Mouse (Mus musculus): ENCODE measurements around the gene Gpr85. TPM values are rescaled to one million over a fixed set of nuclear protein-coding genes. Genes with fewer than 3 reads are reported as not detected.

Gene Gpr85
- polyA plus RNA-seq, 1 experiment: 0.22 TPM

- Histone ChIP-seq H3K4me1 (ENCODE audit: control insufficient read depth, insufficient read depth, low read length) (no peaks in the 10 kb centered on the region), H3K4me3 (replicated peaks; ENCODE audit: extremely low read depth, low read depth, low read length) (no peak overlapping the region)
- no peak for DNase-seq
- TF ChIP-seq CTCF (IDR thresholded peaks at IDR 0.05; ENCODE audit: insufficient read depth, low read length) (no peak), POLR2A (IDR thresholded peaks at IDR 0.05; ENCODE audit: borderline replicate concordance, extremely low read depth, low read depth, low read length) (no peak)
- 82% methylated on average over 2 of the region's 2 CpGs for WGBS
Measured at GRCm38 (mm10) chr6:13832770-13833169, 7.0 kb downstream of the Gpr85 start.

GRCm38 (mm10) chr6:13828877-13829276 lies 10.9 kb downstream of the Gpr85 start:
- 71% methylated on average over 1 of the region's 1 CpGs for WGBS
- no peaks in the 10 kb centered on the region for H3K4me1 ChIP-seq (ENCODE audit: control insufficient read depth, insufficient read depth, low read length)
- no peak for DNase-seq
- TF ChIP-seq CTCF (IDR thresholded peaks at IDR 0.05; ENCODE audit: insufficient read depth, low read length) (no peak), POLR2A (IDR thresholded peaks at IDR 0.05; ENCODE audit: borderline replicate concordance, extremely low read depth, low read depth, low read length) (no peak)
- no peak overlapping the region for H3K4me3 ChIP-seq (replicated peaks; ENCODE audit: extremely low read depth, low read depth, low read length)

DNA sequence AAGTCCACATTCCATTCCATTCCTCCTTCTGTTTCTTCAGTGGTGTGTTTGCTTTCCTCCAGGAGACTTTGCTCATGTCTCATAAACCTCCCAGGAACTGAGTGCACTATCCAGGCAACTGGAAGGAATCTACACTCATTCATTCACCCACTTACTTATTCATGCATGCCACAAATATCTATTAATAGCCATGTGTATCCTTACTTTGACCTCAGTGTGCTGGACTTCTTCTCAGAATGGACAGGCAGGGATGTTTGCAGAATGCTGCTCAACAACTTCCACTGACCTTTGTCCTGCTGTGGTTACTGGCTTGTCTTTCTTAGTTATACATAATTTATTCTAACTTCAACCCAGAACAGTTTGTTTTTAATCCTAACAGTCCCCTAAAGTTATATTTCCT lies 23.1 kb downstream of the Gpr85 start:
- Histone ChIP-seq H3K4me3 (replicated peaks; ENCODE audit: extremely low read depth, low read depth, low read length) (no peak overlapping the region), H3K4me1 (ENCODE audit: control insufficient read depth, insufficient read depth, low read length) (no peaks in the 10 kb centered on the region)
- no peak for DNase-seq
- no peak for TF ChIP-seq POLR2A (IDR thresholded peaks at IDR 0.05; ENCODE audit: borderline replicate concordance, extremely low read depth, low read depth, low read length)
- no peak for TF ChIP-seq CTCF (IDR thresholded peaks at IDR 0.05; ENCODE audit: insufficient read depth, low read length)

DNA sequence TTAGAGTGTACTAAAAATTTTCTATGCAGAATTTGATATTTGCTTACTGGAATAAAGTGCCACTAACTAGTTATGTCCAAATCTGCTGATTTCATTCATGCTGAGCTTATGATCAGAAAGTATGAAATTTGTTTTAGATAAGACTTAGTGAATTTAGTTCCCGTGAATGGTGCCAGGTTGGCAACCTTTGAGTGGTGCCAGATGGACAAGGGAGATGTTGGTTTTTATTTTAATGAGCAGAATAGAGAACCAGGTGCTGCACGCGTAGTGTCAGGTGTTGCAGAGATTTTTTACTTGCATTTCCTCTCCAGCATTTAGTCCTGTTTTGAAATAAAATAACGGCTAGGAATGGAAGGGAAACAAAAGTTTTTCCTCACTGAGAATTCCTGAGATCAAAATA lies 27.6 kb downstream of the Gpr85 start:
- H3K4me1 ChIP-seq (ENCODE audit: control insufficient read depth, insufficient read depth, low read length): no peaks in the 10 kb centered on the region
- no peak for DNase-seq
- no peak for TF ChIP-seq CTCF (IDR thresholded peaks at IDR 0.05; ENCODE audit: insufficient read depth, low read length)
- TF ChIP-seq POLR2A (IDR thresholded peaks at IDR 0.05; ENCODE audit: borderline replicate concordance, extremely low read depth, low read depth, low read length): no peak
- H3K4me3 ChIP-seq (replicated peaks; ENCODE audit: extremely low read depth, low read depth, low read length): no peak overlapping the region
- 68% methylated on average over 4 of the region's 4 CpGs for WGBS

DNA sequence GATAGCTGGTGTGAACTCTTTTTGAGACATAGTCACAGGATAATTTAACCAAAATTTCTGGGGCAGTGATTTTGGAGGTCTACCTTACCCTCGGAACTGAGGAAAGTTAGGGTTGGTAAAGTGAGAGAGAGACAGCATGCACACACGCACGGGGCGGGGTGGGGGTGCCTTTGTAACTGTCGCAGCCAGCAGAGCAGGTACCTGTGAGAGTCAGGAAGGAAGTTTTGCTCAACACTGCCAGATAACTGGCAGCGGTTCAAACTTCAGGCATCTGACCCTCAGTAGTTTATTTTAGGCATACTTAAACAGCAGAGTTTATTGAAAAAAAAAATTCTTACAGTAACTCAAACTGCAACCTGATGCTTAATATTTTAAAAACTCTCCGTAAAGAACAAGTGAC lies 39.7 kb downstream of the Gpr85 start:
- TF ChIP-seq CTCF (IDR thresholded peaks at IDR 0.05; ENCODE audit: insufficient read depth, low read length) (no peak), POLR2A (IDR thresholded peaks at IDR 0.05; ENCODE audit: borderline replicate concordance, extremely low read depth, low read depth, low read length) (no peak)
- Histone ChIP-seq H3K4me3 (replicated peaks; ENCODE audit: extremely low read depth, low read depth, low read length) (no peak overlapping the region), H3K4me1 (ENCODE audit: control insufficient read depth, insufficient read depth, low read length) (no peaks in the 10 kb centered on the region)
- WGBS: 12% methylated on average over 7 of the region's 7 CpGs
- no peak for DNase-seq

DNA sequence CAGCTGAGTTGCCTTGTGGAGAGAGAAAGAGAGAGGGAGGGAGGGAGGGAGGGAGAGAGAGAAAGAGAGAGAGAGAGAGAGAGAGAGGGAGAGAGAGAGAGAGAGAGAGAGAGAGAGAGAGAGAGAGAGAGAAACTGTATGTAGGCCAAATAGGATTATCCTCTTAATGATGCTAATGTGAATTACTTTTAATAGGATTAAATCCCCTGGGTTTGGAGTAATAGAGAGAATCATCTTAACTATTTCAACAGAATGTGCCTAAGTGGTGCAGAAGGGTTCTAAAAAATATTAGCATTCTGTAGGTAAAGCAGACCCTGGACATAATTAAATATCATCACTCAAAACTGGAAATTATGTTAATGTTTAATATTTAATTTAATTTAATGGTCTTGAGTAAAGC lies 42.4 kb downstream of the Gpr85 start:
- H3K4me1 ChIP-seq (ENCODE audit: control insufficient read depth, insufficient read depth, low read length): no peaks in the 10 kb centered on the region
- DNase-seq: no peak
- H3K4me3 ChIP-seq (replicated peaks; ENCODE audit: extremely low read depth, low read depth, low read length): no peak overlapping the region
- TF ChIP-seq POLR2A (IDR thresholded peaks at IDR 0.05; ENCODE audit: borderline replicate concordance, extremely low read depth, low read depth, low read length) (no peak), CTCF (IDR thresholded peaks at IDR 0.05; ENCODE audit: insufficient read depth, low read length) (no peak)

Other genes starting within 250 kb of the Gpr85 start
- 9.9 and 13.2 TPM in 2 replicates for gene Tmem168, start 231.8 kb downstream of the Gpr85 start, polyA plus RNA-seq (2012; rRNA removed)
- 1.7 and 3.5 TPM in 2 replicates for gene Bmt2, start 162.0 kb downstream of the Gpr85 start, polyA plus RNA-seq (2012; rRNA removed)
- gene 2610001J05Rik, start 31.6 kb upstream of the Gpr85 start, polyA plus RNA-seq (2012; rRNA removed): 25.6 and 57.8 TPM in 2 replicates

All from lung, adult 2 months (tissue).